Comparison of ENCODE assay signal across 24 mouse cellular contexts in genomic region chr9:95401686-95402085, GRCm38 (mm10). TPM values are rescaled to one million over a fixed set of nuclear protein-coding genes. Genes with fewer than 3 reads are reported as not detected.
DNase-seq lines count a peak whose midpoint lies in the region; ATAC-seq and TF ChIP-seq lines count a peak whose summit lies in the region.
"Had no signal": no experiment of that assay in that cellular context is flagged by ENCODE, and none has a peak within 500 bp of the region (broad histone marks: within the 10 kb centered on the region; RNA-seq: fewer than 3 reads in every experiment).

No protein-coding gene starts in this region.

- no peaks in the 10 kb centered on the region for H3K4me1 ChIP-seq in kidney, adult 2 months (ENCODE audit: control insufficient read depth, insufficient read depth, low read length)

- TF ChIP-seq POLR2A in kidney, adult 2 months (IDR thresholded peaks at IDR 0.05; ENCODE audit: low read depth, low read length): no peak
- TF ChIP-seq POLR2A in brain, embryonic 14.5 days (IDR thresholded peaks at IDR 0.05; ENCODE audit: borderline replicate concordance, extremely low read depth, insufficient read depth, insufficient read length, poor library complexity, severe bottlenecking): no peak

- no peak for TF ChIP-seq CTCF in kidney, adult 2 months (conservative IDR thresholded peaks at IDR 0.05; ENCODE audit: insufficient read depth, insufficient read length, low read depth, low read length)
- TF ChIP-seq CTCF in brain, embryonic 14.5 days (IDR thresholded peaks at IDR 0.05; ENCODE audit: borderline replicate concordance, extremely low read depth, insufficient read depth, insufficient read length): no peak

- peaks cover 3% of the 10 kb centered on the region; the same call in 1 of the 2 replicates for H3K27me3 ChIP-seq in kidney, adult 2 months (replicated peaks; ENCODE audit: control insufficient read depth, insufficient read depth, low read length)
- H3K27me3 ChIP-seq: neural tube, embryonic 15.5 days had no signal

- H3K36me3 ChIP-seq in kidney, adult 2 months (ENCODE audit: control insufficient read depth, insufficient read depth, low read length): no peaks in the 10 kb centered on the region
- H3K36me3 ChIP-seq: midbrain, embryonic 12.5 days; neural tube, embryonic 15.5 days had no signal

- H3K27ac ChIP-seq in kidney, adult 2 months (ENCODE audit: insufficient read depth, low read depth, low read length): no peak overlapping the region
- H3K27ac ChIP-seq: hindbrain, embryonic 14.5 days; liver, embryonic 14.5 days; midbrain, embryonic 12.5 days; neural tube, embryonic 15.5 days had no signal

- WGBS in kidney, adult 2 months: 16% methylated on average over 5 of the region's 5 CpGs

- ATAC-seq in megakaryocyte-erythroid progenitor cell, adult 5-6 weeks (replicated peaks; ENCODE audit: low FRiP score, low TSS enrichment, poor library complexity, severe bottlenecking): no peak
- ATAC-seq: CD4-positive, CD25-positive, alpha-beta regulatory T cell, adult 4 months had no signal

- H3K4me3 ChIP-seq in kidney, adult 2 months (ENCODE audit: insufficient read depth, low read depth, low read length): no peak overlapping the region
- H3K4me3 ChIP-seq: erythroblast, embryonic 14.5 days; midbrain, embryonic 12.5 days; neural tube, embryonic 15.5 days had no signal

- DNase-seq in kidney, adult 2 months: peak; percentile 49
- DNase-seq in kidney, adult 18-20 months: no peak
- peak; percentile 10 for DNase-seq in lung, postnatal 10 days
- no peak for DNase-seq in lung, adult 18-20 months
- DNase-seq in brain, embryonic 14.5 days (ENCODE audit: low read depth): peak; percentile 42
- peak; percentile 20 for DNase-seq in kidney, postnatal 14 days
- DNase-seq: adrenal gland, postnatal 25 days; cerebellum, adult 18-20 months; cerebellum, postnatal 10 days; gastrocnemius, postnatal 10 days; heart, postnatal 4 days; layer of hippocampus, postnatal 36 days; liver; lung, embryonic 14.5 days; right cerebral cortex, adult 18-20 months; spleen, adult 18-20 months; thymus, postnatal 14 days had no signal

RNA-seq across cellular contexts. Expression of gene Chst2, which starts 4.8 kb away (rescaled TPM):
- polyA plus RNA-seq in kidney, adult 2 months (2012; rRNA removed): 2.6 and 3.3 TPM in 2 replicates
- polyA plus RNA-seq in brain, embryonic 14.5 days (2012; rRNA removed): 6.1 and 15.0 TPM in 2 replicates
- total RNA-seq in megakaryocyte-erythroid progenitor cell, adult 5-6 weeks (2014; fragmentation: Nextera tagmentation): not detected in 2 replicates
- total RNA-seq in megakaryocyte-erythroid progenitor cell, adult 5-6 weeks (2017): 0.04 and 0.14 TPM in 2 replicates

Comparison
In these comparisons a context has a peak if more than half of its experiments do, and no peak if none do; other contexts are left out.
1. DNase-seq: peak in kidney, adult 2 months (single experiment), lung, postnatal 10 days (single experiment), brain, embryonic 14.5 days (single experiment) and kidney, postnatal 14 days (single experiment); none in kidney, adult 18-20 months (single experiment) and lung, adult 18-20 months (0 of 2).